Mouse (Mus musculus): ENCODE measurements around the gene AC140267.1.

- TF ChIP-seq CTCF (IDR thresholded peaks at IDR 0.05; ENCODE audit: low read depth, low read length) (no peak), POLR2A (IDR thresholded peaks at IDR 0.05; ENCODE audit: insufficient read depth, low read length) (no peak), EP300 (IDR thresholded peaks at IDR 0.05; ENCODE audit: insufficient read depth, low read depth, low read length) (no peak)
Observed at GRCm38 (mm10) chr15:80250586-80250985, 15.0 kb downstream of the AC140267.1 start.
